Mouse (Mus musculus) gastrocnemius, postnatal 4 days (tissue): ENCODE measurements at regions not wholly inside any gene's neighbourhood (a gene's known extent, or its start where the extent isn't known, plus 50 kb on each side); places are given as distances from the start of the nearest gene placed in this dataset.
"Not testable (repeated sequence)": the region's sequence is repeated elsewhere in the genome, so short reads cannot be mapped to it uniquely, and the experiment has no call there.

ENCODE experiments used
- DNase-seq, 2 experiments: peaks; one replicate each; pipeline ENCODE4 v3.0.0; 2021 to 2022; ENCODE audit warnings: low spot score in 2 of 2, mixed read lengths in 2 of 2

GRCm38 (mm10) chr9:31653788-31654187 lies 189.5 kb upstream of the Tmem45b start:
- DNase-seq, result no peak

DNA sequence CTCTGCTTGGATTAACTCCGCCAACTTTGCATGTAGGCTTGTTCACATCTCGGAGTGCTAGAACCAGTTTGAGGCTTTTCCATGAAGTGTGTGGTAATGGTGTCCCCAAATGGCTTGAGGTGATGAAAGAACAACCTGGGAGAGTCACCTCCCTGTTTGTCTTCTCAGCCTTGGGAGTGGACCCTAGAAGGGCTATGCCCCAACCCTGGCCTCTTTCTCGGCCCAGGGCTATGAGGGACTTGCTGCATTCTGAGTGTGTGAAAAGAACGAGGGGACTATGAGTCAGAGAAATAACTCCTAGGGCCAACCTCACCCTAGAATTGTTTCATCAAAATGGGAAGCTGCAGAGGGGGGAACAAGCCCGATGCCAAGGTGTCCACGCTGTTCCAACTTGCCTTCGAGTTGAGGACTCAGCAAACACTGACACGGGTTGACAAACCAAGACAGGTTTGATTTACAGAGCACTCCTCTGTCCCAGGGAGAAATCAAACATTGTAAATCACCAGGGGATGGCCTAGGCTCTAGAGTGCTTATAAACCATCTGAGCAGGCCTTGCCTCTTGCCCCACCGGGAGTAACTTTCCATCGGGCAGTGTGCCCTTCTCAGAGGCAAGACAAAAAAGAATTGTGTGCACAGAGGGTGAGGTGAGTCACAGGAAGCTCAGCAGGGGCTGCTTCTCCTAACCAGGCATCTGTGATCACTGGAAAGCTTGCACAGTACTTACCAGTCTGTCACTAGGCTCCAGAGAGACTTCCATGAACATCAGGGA lies 186.3 kb upstream of the Tmem45b start:
- no peak for DNase-seq

GRCm38 (mm10) chr9:31649073-31649472 lies 184.8 kb upstream of the Tmem45b start:
- DNase-seq, result no peak

DNA sequence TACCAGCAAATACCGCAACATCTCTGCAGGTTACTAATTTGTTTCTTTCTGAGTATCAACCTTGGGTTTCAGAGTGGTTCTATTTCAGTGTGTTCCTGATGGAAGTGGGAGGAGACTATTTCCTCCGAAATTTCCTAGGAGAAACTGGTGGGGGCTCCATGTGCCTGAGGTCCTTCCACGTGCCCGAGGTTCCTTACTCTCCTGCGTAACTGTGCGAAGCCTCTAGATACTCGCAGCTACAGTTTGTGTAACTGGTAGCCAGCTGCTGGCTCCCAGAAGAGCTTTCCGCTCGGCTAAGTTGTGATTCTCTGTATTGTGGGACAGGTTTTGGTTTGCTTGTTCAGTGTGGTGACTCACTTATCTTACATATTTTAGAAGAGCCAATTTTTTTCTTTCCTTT lies 184.3 kb upstream of the Tmem45b start:
- no peak for DNase-seq

- no peak for DNase-seq
Observed at GRCm38 (mm10) chr9:31645114-31645513, 180.9 kb upstream of the Tmem45b start.

DNA sequence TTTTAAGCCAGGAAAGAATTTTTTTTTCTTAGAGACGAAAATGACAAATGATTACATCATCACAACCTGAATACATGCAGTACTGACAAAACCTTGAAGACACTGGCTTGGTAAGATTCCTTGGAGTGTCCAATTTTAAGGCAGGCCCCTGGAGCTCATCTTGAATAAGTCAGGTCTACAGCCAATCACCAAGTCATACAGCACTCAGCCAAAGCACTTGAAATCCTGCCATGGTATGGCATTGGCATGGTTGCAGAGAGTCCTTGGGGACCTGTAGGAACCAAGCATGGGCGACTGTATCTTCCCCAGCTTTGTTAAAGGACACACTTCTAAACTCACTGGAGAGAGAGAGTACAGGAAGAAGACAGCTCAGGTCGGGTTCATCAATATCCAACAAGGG lies 179.8 kb upstream of the Tmem45b start:
- no peak for DNase-seq

- no peak for DNase-seq
Observed at GRCm38 (mm10) chr9:31642169-31642568, 177.9 kb upstream of the Tmem45b start.

DNA sequence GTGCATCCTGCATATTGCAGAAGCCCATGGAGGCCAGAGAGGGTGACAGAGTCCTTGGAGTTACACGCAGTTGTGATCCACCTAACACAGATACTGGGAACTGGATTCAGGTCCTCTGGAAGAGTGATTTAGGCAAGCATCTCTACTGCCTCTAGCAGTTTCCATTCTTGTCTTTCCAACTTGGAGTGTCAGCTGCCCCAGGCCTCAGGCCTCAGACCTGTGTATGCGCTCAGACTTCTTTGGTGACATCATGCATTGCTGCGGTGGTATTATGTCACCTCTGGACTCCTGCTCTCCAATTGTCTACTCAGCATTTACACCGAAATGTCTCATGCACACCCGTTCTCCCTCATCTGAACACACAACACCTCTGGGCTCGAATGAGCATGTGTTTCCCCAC lies 164.0 kb upstream of the Tmem45b start:
- DNase-seq, result peak in 1 of 2 experiments; percentile 3

DNA sequence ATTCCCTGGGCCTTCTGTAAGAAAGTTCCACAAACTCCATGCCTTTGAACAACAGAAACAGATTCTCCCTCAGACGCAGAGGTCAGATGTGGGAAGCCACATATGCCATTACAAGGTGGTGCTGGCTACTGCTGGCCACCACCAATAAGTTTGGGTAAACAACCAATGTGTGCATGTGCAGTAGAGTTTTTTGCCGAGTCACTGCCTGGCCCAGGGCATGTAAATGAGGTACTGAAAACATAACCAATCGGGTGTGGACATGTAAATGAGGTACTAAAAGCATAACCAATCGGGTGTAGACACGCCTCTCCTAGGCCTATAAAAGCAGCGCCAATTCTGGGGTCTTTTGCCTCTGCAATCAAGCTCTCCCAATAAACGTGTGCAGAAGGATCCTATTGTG lies 157.3 kb upstream of the Tmem45b start:
- DNase-seq, result not testable (repeated sequence)

GRCm38 (mm10) chr9:31619344-31619743 lies 155.1 kb upstream of the Tmem45b start:
- no peak for DNase-seq

DNA sequence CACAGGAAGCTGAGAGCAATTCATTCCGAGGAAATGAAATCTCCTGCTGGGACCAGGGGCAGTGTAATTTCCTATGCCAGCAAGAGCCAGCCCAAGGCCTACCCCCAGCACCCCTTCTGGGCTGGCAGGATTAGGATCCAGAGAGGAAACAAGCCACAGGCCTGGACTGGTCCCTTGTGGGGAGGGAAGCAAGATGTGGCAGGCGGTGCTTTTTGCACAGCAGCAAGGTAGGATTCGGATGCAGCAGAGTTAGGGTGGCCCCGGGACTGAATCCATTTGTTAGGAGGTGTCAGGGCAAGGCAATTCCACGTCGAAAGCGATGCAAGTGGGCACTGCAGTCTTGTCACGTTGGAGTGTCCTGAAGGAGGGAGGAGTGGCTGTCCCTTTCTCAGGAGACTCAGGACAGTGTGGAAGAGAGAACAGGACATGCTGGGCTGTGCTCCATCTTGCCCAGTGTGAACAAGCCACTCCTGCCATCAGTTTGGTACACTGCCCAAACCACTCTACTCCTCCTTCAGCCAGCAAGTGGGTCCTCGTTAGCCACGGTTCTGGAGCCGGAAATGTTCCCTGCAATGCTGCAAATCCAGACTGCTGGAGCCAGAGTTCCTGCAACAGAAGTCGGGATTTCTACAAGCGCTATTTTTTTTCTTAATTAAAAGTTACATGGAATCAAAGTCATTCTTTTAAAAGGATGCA lies 150.1 kb upstream of the Tmem45b start:
- DNase-seq, result no peak

- DNase-seq, result no peak
Observed at GRCm38 (mm10) chr9:31611036-31611695, 146.9 kb upstream of the Tmem45b start.

DNA sequence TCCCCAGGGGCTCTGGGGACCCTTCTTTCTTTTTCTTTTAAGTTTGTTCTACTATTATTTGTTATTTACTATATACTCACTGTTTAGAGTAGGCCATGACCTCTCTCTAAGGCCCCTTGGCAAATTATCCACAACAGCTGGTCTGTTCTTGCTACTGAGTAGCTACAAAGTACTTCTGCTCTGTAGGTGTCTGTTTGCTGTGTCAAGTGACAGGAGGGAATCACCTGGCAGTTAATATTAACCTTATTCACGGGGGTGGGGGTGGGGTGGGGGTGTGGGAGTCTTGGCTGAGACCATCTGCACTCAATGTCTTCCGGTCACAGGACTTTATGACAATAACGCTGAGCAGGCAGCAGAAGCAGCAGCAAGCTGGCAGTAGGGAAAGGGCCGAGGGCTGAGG lies 146.4 kb upstream of the Tmem45b start:
- DNase-seq, result no peak

GRCm38 (mm10) chr9:31610212-31610611 lies 145.9 kb upstream of the Tmem45b start:
- no peak for DNase-seq

GRCm38 (mm10) chr9:31609731-31610130 lies 145.5 kb upstream of the Tmem45b start:
- no peak for DNase-seq

GRCm38 (mm10) chr9:31608084-31608870 lies 144.0 kb upstream of the Tmem45b start:
- no peak for DNase-seq

DNA sequence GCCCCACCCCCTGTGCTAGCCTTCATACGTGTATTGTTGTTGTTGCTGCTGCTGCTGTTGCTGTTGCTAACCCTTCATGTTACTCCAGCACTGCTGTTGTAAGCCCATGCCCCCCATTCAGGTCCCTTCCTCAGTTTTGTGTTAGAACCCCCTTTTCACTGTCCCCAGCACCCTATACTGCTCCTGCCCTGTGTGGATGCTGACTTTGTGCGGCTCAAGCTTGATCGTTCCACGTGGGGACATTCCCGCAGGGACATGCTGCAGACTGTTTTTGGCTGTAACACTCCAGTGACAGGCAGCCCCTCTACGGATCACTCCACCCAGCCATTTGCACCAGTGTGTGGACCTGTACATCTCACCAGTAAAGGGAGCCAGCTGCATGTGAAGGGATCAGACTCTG lies 142.7 kb upstream of the Tmem45b start:
- no peak for DNase-seq

GRCm38 (mm10) chr9:31604497-31605090 lies 140.3 kb upstream of the Tmem45b start:
- DNase-seq, result no peak

GRCm38 (mm10) chr9:31602707-31603106 lies 138.4 kb upstream of the Tmem45b start:
- DNase-seq, result no peak

DNA sequence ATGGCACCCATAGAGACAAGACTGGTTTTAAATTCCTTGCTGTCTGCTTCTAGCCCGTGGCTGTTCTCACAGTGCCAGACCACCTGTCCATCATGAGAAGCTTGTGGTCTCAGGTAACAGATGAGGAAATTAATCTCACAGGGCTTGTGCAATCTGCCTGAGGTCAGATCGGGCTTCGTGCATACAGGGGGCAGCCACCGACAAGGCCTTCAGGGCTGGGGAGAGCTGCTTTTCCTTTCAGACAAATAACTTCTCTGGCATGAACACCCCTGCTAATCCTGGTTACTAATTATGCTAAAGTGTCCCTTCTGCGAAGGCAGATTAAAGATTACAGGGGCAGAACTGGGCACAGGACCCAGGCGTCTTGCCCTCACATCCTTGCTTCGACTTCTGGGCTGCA lies 130.8 kb upstream of the Tmem45b start:
- no peak for DNase-seq

DNA sequence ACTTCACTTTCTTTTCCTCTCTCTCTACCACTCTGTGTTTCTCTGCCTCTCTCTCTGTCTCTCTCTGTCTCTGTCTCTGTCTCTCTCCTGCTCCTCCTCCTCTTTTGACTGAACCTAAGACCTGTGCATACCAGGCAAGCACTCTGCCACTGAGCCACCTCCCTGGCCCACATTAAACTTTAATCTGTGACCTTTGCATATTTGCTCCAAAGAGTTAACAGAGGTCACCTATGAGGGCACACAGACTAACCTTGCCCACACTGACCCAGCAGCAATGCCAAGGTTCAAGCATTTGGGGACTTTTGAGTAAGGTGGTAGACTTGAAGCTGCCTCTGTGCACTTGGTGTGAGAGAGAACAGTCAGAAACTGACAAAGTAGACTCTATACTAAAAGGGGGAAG lies 123.4 kb upstream of the Tmem45b start:
- DNase-seq, result no peak
